Mouse (Mus musculus): Measurements from ENCODE around the gene Rtkn. TPM values are rescaled to one million over a fixed set of nuclear protein-coding genes. Genes with fewer than 3 reads are reported as not detected.

Rtkn gene
- total RNA-seq, 2 experiments from 2014 or later, result 30.3 to 34.4 TPM

Small RNA genes lying within 50 kb of the gene (microRNA-seq; reads per million reads assigned to microRNA genes)
- not detected for gene Mir3470a

Other genes starting within 250 kb of the Rtkn start
- 10 to 100 TPM; 45.5 to 47.5 TPM for gene Sema4f, start 195.7 kb upstream of the Rtkn start, total RNA-seq (2021)
- gene M1ap, start 188.6 kb upstream of the Rtkn start, total RNA-seq (2021), result not detected
- 1 to 10 TPM; 1.8 to 2.1 TPM for gene Dok1, start 102.0 kb upstream of the Rtkn start, total RNA-seq (2021)
- 1 to 10 TPM; 1.8 to 4.0 TPM for gene Loxl3, start 101.3 kb upstream of the Rtkn start, total RNA-seq (2021)
- 10 to 100 TPM; 97.9 to 99.8 TPM for gene Aup1, start 80.9 kb upstream of the Rtkn start, total RNA-seq (2021)
- 10 to 100 TPM; 66.5 to 68.0 TPM for gene Htra2, start 80.2 kb upstream of the Rtkn start, total RNA-seq (2021)
- under 1 TPM; 0.19 to 0.41 TPM for gene Dqx1, start 77.6 kb upstream of the Rtkn start, total RNA-seq (2021)
- gene Tlx2, start 65.2 kb upstream of the Rtkn start, total RNA-seq (2021), result not detected
- 10 to 100 TPM; 19.1 to 19.6 TPM for gene Pcgf1, start 57.6 kb upstream of the Rtkn start, total RNA-seq (2021)
- gene Lbx2, start 49.1 kb upstream of the Rtkn start, total RNA-seq (2021), result under 1 TPM in 1 of 2 experiments, not detected in 1; 0.69 TPM
- gene Ccdc142, start 33.9 kb upstream of the Rtkn start, total RNA-seq (2021), result 1 to 10 TPM; 7.7 to 9.4 TPM
- 1 to 10 TPM; 6.3 to 6.5 TPM for gene Gm42688, start 33.8 kb upstream of the Rtkn start, total RNA-seq (2021)
- 10 to 100 TPM; 58.7 to 63.5 TPM for gene Mrpl53, start 26.4 kb upstream of the Rtkn start, total RNA-seq (2021)
- 10 to 100 TPM; 27.9 to 31.8 TPM for gene Mogs, start 20.0 kb upstream of the Rtkn start, total RNA-seq (2021)
- gene Wbp1, start 13.9 kb upstream of the Rtkn start, total RNA-seq (2021), result 10 to 100 TPM; 50.4 to 54.7 TPM
- gene Ino80b, start 10.0 kb upstream of the Rtkn start, total RNA-seq (2021), result 10 to 100 TPM; 19.9 to 23.2 TPM
- gene Wdr54, start 20.9 kb downstream of the Rtkn start, total RNA-seq (2021), result 10 to 100 TPM; 28.0 to 29.4 TPM
- gene 1700003E16Rik, start 20.9 kb downstream of the Rtkn start, total RNA-seq (2021), result 10 to 100 TPM; 28.5 to 29.0 TPM
- gene Dctn1, start 30.5 kb downstream of the Rtkn start, total RNA-seq (2021), result 100 to 1,000 TPM; 351 to 353 TPM
- gene Slc4a5, start 84.4 kb downstream of the Rtkn start, total RNA-seq (2021), result under 1 TPM; 0.71 to 0.75 TPM
- gene Mthfd2, start 190.4 kb downstream of the Rtkn start, total RNA-seq (2021), result 10 to 100 TPM in 1 of 2 experiments, 1 to 10 TPM in 1; 8.3 to 10.6 TPM
- 10 to 100 TPM; 21.0 to 21.6 TPM for gene Mob1a, start 190.6 kb downstream of the Rtkn start, total RNA-seq (2021)
- 10 to 100 TPM; 33.7 to 36.7 TPM for gene Bola3, start 213.7 kb downstream of the Rtkn start, total RNA-seq (2021)